Mouse (Mus musculus) MEL (cell line): ENCODE measurements around the gene Sv2c. TPM values are rescaled to one million over a fixed set of nuclear protein-coding genes. Genes with fewer than 3 reads are reported as not detected.
A peak's percentile ranks its signal among the peaks of the same experiment; 100 is the strongest.

Source experiments
- DNase-seq: peaks from one replicate; pipeline ENCODE4 v3.0.0; 2011; ENCODE audit warnings: low read depth, low spot score
- H3K27ac ChIP-seq: 2 replicates; pipeline ENCODE4 v1.5.1; 2012; ENCODE audit warnings: low read depth, mild to moderate bottlenecking, control low read depth, low read length, moderate library complexity; ENCODE audit not compliant: control insufficient read depth
- H3K27me3 ChIP-seq, 2 experiments: fragments of 150-350 bp in 1 of 2; sonication (generic) in 1 of 2; 2 replicates each; pipeline ENCODE4 v1.6.1; 2012; ENCODE audit warnings: low read length in 2 of 2, mild to moderate bottlenecking in 2 of 2, improper control_type of control experiment in 1 of 2, moderate library complexity in 1 of 2; ENCODE audit not compliant: insufficient read depth in 2 of 2, control insufficient read depth in 1 of 2
- H3K36me3 ChIP-seq, 2 experiments: 2 replicates each; pipeline ENCODE4 v1.6.1; 2012 to 2014; ENCODE audit warnings: low read length in 2 of 2, improper control_type of control experiment in 1 of 2, inconsistent platforms in 1 of 2, mild to moderate bottlenecking in 1 of 2; ENCODE audit not compliant: insufficient read depth in 2 of 2, control insufficient read depth in 1 of 2
- H3K4me1 ChIP-seq, 2 experiments: fragments of 150-350 bp in 1 of 2; sonication (generic) in 1 of 2; 2 replicates each; pipeline ENCODE4 v1.6.1; 2012; ENCODE audit warnings: low read length in 2 of 2, improper control_type of control experiment in 1 of 2, mild to moderate bottlenecking in 1 of 2; ENCODE audit not compliant: insufficient read depth in 2 of 2, control insufficient read depth in 1 of 2
- H3K4me3 ChIP-seq, 2 experiments: fragments of 150-350 bp in 1 of 2; sonication (generic) in 1 of 2; 2 replicates each; pipeline ENCODE4 v1.5.1; 2012; ENCODE audit warnings: low read depth in 2 of 2, low read length in 2 of 2, mild to moderate bottlenecking in 2 of 2, moderate library complexity in 2 of 2, control low read depth in 1 of 2, improper control_type of control experiment in 1 of 2; ENCODE audit not compliant: control insufficient read depth in 1 of 2, insufficient read depth in 1 of 2
- H3K79me2 ChIP-seq: 2 replicates; pipeline ENCODE4 v1.6.1; 2012; ENCODE audit warnings: mild to moderate bottlenecking, low read length, moderate library complexity; ENCODE audit not compliant: control insufficient read depth, poor library complexity, insufficient read depth
- H3K9ac ChIP-seq: 2 replicates; pipeline ENCODE4 v1.6.1; 2012; ENCODE audit warnings: low read depth, mild to moderate bottlenecking, control low read depth, low read length, moderate library complexity; ENCODE audit not compliant: control insufficient read depth, poor library complexity, severe bottlenecking
- H3K9me3 ChIP-seq: fragments of 150-350 bp; sonication (generic); replicated peaks from 2 replicates; pipeline ENCODE4 v1.6.1; 2012; ENCODE audit warnings: mild to moderate bottlenecking, low read length, improper control_type of control experiment, moderate library complexity; ENCODE audit not compliant: insufficient read depth
- BHLHE40 ChIP-seq: IDR thresholded peaks from 2 replicates; pipeline ENCODE4 v1.6.1; 2012; ENCODE audit warnings: low read depth, mild to moderate bottlenecking, inconsistent platforms, low read length, improper control_type of control experiment, borderline replicate concordance
- CHD2 ChIP-seq: IDR thresholded peaks from 2 replicates; pipeline ENCODE4 v1.6.1; 2011; ENCODE audit warnings: low read length, improper control_type of control experiment
- CTCF ChIP-seq, 3 experiments: IDR thresholded peaks in 2 of 3; conservative IDR thresholded peaks in 1 of 3; 2 replicates each; pipeline ENCODE4 v1.5.1; 2011 to 2012; ENCODE audit warnings: low read length in 3 of 3, low read depth in 2 of 3, mild to moderate bottlenecking in 2 of 3, improper control_type of control experiment in 1 of 3, inconsistent platforms in 1 of 3, mixed read lengths in 1 of 3, moderate library complexity in 1 of 3; ENCODE audit not compliant: control insufficient read depth in 1 of 3, insufficient read depth in 1 of 3, poor library complexity in 1 of 3, severe bottlenecking in 1 of 3
- ELF1 ChIP-seq: IDR thresholded peaks from 2 replicates; pipeline ENCODE4 v1.6.1; 2014; ENCODE audit warnings: low read depth, mild to moderate bottlenecking, inconsistent platforms, low read length, improper control_type of control experiment, moderate library complexity
- EP300 ChIP-seq, 2 experiments: IDR thresholded peaks; 2 replicates each; pipeline ENCODE4 v1.6.1; 2011; ENCODE audit warnings: improper control_type of control experiment in 2 of 2, low read length in 2 of 2, low read depth in 1 of 2, mild to moderate bottlenecking in 1 of 2
- GATA1 ChIP-seq: IDR thresholded peaks from 2 replicates; pipeline ENCODE4 v1.6.1; 2011; ENCODE audit warnings: low read depth, low read length, improper control_type of control experiment
- JUND ChIP-seq: IDR thresholded peaks from 2 replicates; pipeline ENCODE4 v1.6.1; 2011; ENCODE audit warnings: low read depth, mild to moderate bottlenecking, improper control_type of control experiment, low read length
- MAX ChIP-seq: IDR thresholded peaks from 2 replicates; pipeline ENCODE4 v1.6.1; 2011; ENCODE audit warnings: low read length, improper control_type of control experiment
- MXI1 ChIP-seq: IDR thresholded peaks from 2 replicates; pipeline ENCODE4 v1.6.1; 2011; ENCODE audit warnings: mild to moderate bottlenecking, low read depth, low read length, improper control_type of control experiment
- MYC ChIP-seq: IDR thresholded peaks from 2 replicates; pipeline ENCODE4 v1.6.1; 2011; ENCODE audit warnings: low read depth, mild to moderate bottlenecking, low read length, improper control_type of control experiment, moderate library complexity
- RAD21 ChIP-seq: IDR thresholded peaks from 2 replicates; pipeline ENCODE4 v1.6.1; 2011; ENCODE audit warnings: mild to moderate bottlenecking, low read depth, low read length, improper control_type of control experiment
- SIN3A ChIP-seq: IDR thresholded peaks from 2 replicates; pipeline ENCODE4 v1.6.1; 2012; ENCODE audit warnings: low read length, improper control_type of control experiment, inconsistent platforms
- SMC3 ChIP-seq: IDR thresholded peaks from 2 replicates; pipeline ENCODE4 v1.6.1; 2011; ENCODE audit warnings: low read depth, low read length, improper control_type of control experiment
- TCF12 ChIP-seq: IDR thresholded peaks from 2 replicates; pipeline ENCODE4 v1.6.1; 2014; ENCODE audit warnings: low read depth, mild to moderate bottlenecking, inconsistent platforms, low read length, improper control_type of control experiment, moderate library complexity
- USF2 ChIP-seq, 2 experiments: IDR thresholded peaks; 2 replicates each; pipeline ENCODE4 v1.6.1; 2011 to 2012; ENCODE audit warnings: improper control_type of control experiment in 2 of 2, low read length in 2 of 2, borderline replicate concordance in 1 of 2, inconsistent platforms in 1 of 2, low read depth in 1 of 2, mild to moderate bottlenecking in 1 of 2; ENCODE audit not compliant: insufficient read depth in 1 of 2
- ZKSCAN1 ChIP-seq: IDR thresholded peaks from 2 replicates; pipeline ENCODE4 v1.6.1; 2012; ENCODE audit warnings: low read depth, mild to moderate bottlenecking, inconsistent platforms, low read length, improper control_type of control experiment, moderate library complexity
- polyA plus RNA-seq, 2 experiments: library from polyadenylated mRNA; stranded (reverse) in 1 of 2; unstranded in 1 of 2; fragments of >175 nt in 1 of 2; fragments of >200 nt in 1 of 2; gene quantifications; 2 replicates each; pipeline versions ENCODE4 v1.2.1 to v1.2.4; 2012; ENCODE audit warnings: low replicate concordance in 2 of 2, low read depth in 1 of 2; ENCODE audit not compliant: insufficient read length in 2 of 2, insufficient read depth in 1 of 2, missing spikeins in 1 of 2
- total RNA-seq: library from RNA; depleted of rRNA; stranded (reverse); fragments of 300-350 nt; gene quantifications from 2 replicates; pipeline ENCODE4 v1.2.3, GENCODE M21; 2012

The Sv2c gene
- total and polyA plus RNA-seq, 3 experiments, result 0.01 TPM; not detected in 2

- DNase-seq, result no peak
- Histone ChIP-seq H3K36me3 (peaks cover 0 to 39% of the 10 kb centered on the region in 2 experiments; a peak in 2 of 4 replicates), H3K9me3 (no peaks in the 10 kb centered on the region), H3K27ac (no peak overlapping the region), H3K9ac (no peak overlapping the region), H3K27me3 (no peaks in the 10 kb centered on the region), H3K4me3 (no peak overlapping the region), H3K79me2 (no peaks in the 10 kb centered on the region), H3K4me1 (peaks cover 29 to 47% of the 10 kb centered on the region in 2 experiments)
- TF ChIP-seq MXI1 (no peak), CHD2 (no peak)
Observed at GRCm38 (mm10) chr13:95953636-95954035, 178.7 kb downstream of the Sv2c start.

GRCm38 (mm10) chr13:95952263-95952662 is 180.1 kb downstream of the Sv2c start:
- no peaks in the 10 kb centered on the region for H3K9me3 ChIP-seq
- peaks cover 31 to 54% of the 10 kb centered on the region in 2 experiments for H3K4me1 ChIP-seq
- no peak for DNase-seq
- TF ChIP-seq GATA1 (peak; percentile 56; the same call in 1 of the 2 replicates), USF2 (IDR thresholded peaks at IDR 0.05; ENCODE audit: borderline replicate concordance in 1 of 2, insufficient read depth in 1 of 2, low read depth in 1 of 2, low read length in 2 of 2) (no peak), ELF1 (no peak), EP300 (IDR thresholded peaks at IDR 0.05; ENCODE audit: low read depth in 1 of 2, low read length in 2 of 2) (peak; percentile 28 to 32; a peak in 1 of 4 replicates), TCF12 (no peak)
- TF ChIP-seq, all 39 proteins: peak for 2
- H3K79me2 ChIP-seq, result no peaks in the 10 kb centered on the region
- H3K9ac ChIP-seq, result no peak overlapping the region
- no peak overlapping the region for H3K4me3 ChIP-seq
- H3K27ac ChIP-seq, result no peak overlapping the region; the same call in 1 of the 2 replicates
- no peaks in the 10 kb centered on the region for H3K27me3 ChIP-seq
- peaks cover 0 to 44% of the 10 kb centered on the region in 2 experiments; a peak in 2 of 4 replicates for H3K36me3 ChIP-seq

- Histone ChIP-seq H3K27me3 (no peaks in the 10 kb centered on the region), H3K9me3 (no peaks in the 10 kb centered on the region), H3K4me3 (no peak overlapping the region), H3K36me3 (peaks cover 0 to 36% of the 10 kb centered on the region in 2 experiments; a peak in 2 of 4 replicates), H3K79me2 (no peaks in the 10 kb centered on the region), H3K27ac (peak overlapping the region; percentile 6; the same call in 1 of the 2 replicates), H3K4me1 (peaks cover 23 to 46% of the 10 kb centered on the region in 2 experiments), H3K9ac (no peak overlapping the region)
- TF ChIP-seq CTCF (IDR thresholded peaks at IDR 0.05 in 2 of 3, conservative IDR thresholded peaks at IDR 0.05 in 1 of 3; ENCODE audit: control insufficient read depth in 1 of 3, insufficient read depth in 1 of 3, low read depth in 2 of 3, low read length in 3 of 3, poor library complexity in 1 of 3, severe bottlenecking in 1 of 3) (peak in 1 of 3 experiments; percentile 53; a peak in 2 of 6 replicates), JUND (no peak), SMC3 (peak; percentile 58), MYC (0 out of 2 replicates have a peak, but pooled peaks have one; percentile 46), BHLHE40 (peak; percentile 73; the same call in 1 of the 2 replicates), SIN3A (0 out of 2 replicates have a peak, but pooled peaks have one; percentile 6), RAD21 (peak; percentile 36), EP300 (IDR thresholded peaks at IDR 0.05; ENCODE audit: low read depth in 1 of 2, low read length in 2 of 2) (no peak; a peak in 1 of 4 replicates), MAX (peak; percentile 56; the same call in 1 of the 2 replicates), ZKSCAN1 (no peak)
- DNase-seq, result peak; percentile 75
Observed at GRCm38 (mm10) chr13:95951098-95951894, 181.1 kb downstream of the Sv2c start.
